Mouse (Mus musculus): Measurements from ENCODE around the gene Lmln.
"Not testable (repeated sequence)": the region's sequence is repeated elsewhere in the genome, so short reads cannot be mapped to it uniquely, and the experiment has no call there.

Lmln gene

DNA sequence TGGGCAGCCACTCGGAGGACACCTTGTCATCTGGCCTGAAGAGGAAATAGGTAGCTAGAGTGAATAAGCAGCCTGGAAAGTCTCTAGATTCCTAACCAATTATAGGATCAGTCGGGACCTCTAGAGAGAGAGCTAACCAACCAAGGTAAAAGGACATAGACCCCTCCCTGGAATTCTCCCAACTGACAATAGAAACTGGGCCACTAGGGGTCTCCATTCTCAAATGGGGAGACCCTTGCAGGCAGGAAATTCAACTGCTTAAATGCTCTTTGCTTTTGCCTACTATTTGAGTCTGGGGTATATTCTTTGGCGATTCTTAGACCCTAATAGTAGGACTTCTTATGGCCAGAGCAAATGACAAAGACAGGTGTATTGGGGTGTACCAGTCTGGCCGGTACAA is 72.8 kb downstream of the Lmln start:
- peak; percentile 11 for DNase-seq (ENCODE audit: extremely low spot score)

DNA sequence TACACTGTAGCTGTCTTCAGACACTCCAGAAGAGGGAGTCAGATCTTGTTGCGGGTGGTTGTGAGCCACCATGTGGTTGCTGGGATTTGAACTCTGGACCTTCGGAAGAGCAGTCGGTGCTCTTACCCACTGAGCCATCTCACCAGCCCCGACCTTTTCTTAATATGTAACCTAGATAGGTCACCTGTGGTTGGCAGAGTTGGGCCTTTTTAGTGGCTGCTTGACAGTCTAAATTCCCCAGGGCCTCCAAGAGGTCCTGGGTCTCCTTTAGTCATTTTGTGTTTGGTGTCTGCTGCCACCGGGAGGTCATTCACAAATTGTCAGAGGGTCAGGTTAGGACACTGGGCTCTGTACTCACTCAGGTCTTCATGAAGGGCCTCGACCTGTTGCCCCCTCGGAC is 76.7 kb downstream of the Lmln start:
- DNase-seq (ENCODE audit: extremely low spot score) = not testable (repeated sequence)

DNA sequence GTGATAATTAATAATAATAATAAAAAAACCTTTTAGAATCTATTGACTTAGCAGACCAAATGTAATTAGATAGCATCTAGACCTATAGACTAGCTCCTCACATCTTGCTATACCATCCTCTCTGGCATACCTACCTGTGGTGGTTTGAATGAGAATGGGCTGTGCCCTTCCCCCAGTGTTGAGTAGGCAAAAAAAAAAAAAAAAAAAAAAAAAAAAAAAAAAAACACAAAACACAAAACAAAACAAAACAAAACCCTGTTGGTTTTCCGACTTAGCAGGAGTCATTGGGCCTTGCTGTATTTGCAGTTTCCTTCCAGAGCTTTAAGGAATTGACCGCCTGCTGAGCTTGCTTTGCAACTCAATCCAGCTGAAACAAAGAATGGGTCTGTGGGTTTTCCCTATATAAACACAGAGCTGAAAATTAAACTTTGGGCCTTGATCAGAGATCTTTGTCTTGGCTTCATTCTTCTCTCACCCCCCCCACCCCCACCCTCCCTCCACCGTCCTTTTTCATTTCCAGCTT is 79.5 kb downstream of the Lmln start:
- no peak for DNase-seq (ENCODE audit: extremely low spot score)

DNA sequence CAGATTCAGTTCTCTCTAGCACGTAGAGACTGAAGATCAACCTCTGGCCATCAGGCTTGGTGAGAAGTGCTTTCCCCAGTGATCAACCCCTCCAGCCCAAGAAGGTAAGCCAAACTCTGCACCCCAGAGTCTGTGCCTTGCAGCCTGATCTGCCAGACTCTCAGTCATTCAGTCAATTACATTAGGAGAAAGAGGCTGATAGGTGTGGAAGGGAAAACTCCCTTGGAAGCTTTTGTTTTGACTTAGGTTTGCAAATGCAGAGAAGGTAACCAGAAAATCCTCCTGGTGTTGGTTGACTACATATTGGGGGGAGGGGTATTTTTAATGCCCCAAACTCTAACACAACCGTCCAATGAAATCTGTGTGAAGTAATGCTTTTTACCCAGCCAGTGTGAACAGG is 81.1 kb downstream of the Lmln start:
- no peak for DNase-seq (ENCODE audit: extremely low spot score)

DNA sequence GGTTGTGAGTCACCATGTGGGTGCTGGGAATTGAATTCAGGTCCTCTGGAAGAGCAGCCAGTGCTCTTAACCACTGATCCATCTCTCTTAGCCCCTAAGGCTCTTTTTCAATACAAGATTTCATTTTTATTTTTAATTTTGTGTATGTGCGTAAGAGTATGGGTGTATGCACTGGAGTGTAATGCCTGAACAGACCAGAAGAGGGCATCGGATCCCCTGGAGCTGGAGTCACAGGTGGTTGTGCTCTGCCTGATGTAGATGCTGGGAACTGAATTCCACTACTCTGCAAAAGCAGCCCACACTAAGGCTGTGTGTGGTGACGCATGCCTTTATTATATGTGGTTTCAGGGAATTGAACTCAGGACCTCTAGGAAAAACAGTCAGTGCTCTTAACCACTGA is 83.9 kb downstream of the Lmln start:
- DNase-seq (ENCODE audit: extremely low spot score) = no peak

DNA sequence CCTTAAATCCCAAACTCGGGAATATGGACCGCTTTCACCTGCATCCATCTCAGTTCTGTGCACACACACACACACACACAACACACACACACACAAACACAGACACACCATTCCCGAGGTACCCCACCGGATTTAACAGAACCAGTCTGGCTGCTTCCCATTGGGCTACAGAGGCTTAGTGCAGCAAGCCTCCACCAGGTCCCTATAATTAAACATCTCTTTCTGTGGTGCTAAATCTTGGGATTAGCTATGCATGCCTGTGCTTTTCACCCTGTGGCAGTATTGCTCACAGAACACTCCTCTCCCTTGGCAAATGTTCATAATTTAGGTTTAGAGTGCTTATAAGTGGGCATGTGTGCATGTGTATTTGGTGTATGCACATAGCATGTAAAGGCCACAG is 85.8 kb downstream of the Lmln start:
- DNase-seq (ENCODE audit: extremely low spot score) = no peak

DNA sequence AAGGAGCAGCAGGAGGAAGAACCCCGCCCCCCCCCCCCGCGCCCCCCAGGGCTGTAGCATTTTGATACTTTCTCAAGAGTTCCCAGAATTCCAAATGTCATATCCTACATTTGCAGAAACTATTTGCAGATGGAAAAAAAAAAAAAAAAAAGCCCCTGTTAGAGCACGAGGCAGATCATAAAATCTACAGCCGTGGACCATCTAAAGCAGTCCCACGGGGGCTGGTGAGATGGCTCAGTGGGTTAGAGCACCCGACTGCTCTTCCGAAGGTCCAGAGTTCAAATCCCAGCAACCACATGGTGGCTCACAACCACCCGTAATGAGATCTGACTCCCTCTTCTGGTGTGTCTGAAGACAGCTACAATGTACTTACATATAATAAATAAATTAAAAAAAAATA is 88.6 kb downstream of the Lmln start:
- not testable (repeated sequence) for DNase-seq (ENCODE audit: extremely low spot score)

DNA sequence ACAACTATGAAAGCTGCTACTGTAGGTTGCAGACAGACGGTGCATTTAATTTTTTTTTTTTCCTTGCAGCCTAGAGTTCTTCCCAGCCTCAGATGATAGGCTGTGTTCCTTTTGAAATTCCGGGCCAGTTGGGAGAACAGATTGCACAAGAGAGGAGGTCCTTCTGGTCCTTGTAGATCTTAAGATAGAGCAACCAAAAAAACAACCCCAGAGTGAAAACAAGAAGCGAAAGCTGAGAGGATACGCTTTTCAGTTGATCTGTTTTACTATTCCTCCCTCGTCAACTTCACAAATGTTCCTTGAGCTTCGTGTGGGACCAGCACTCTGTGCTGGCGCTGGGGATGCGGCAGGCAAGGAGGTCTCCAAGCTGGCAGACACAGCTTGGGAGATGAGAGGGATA is 89.2 kb downstream of the Lmln start:
- no peak for DNase-seq (ENCODE audit: extremely low spot score)

DNA sequence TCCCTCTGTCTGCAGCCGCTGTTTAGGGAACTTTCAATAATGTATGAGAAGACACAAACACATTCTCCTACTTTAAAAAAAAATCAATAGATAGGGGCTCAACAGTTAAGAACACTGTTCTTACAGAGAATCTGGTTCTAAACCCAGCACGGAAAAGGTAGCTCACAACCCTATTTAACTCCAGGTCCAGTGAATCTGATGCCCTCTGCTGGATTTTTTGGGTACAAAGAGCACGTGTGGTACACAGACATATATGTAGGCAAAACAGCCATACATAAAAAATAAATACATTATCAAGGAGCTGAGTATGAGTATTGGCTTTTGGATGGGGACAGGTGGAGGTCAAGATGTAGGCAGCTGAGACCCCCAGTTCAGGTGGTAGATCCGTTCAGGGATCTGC is 92.7 kb downstream of the Lmln start:
- DNase-seq (ENCODE audit: extremely low spot score) = peak; percentile 14

DNA sequence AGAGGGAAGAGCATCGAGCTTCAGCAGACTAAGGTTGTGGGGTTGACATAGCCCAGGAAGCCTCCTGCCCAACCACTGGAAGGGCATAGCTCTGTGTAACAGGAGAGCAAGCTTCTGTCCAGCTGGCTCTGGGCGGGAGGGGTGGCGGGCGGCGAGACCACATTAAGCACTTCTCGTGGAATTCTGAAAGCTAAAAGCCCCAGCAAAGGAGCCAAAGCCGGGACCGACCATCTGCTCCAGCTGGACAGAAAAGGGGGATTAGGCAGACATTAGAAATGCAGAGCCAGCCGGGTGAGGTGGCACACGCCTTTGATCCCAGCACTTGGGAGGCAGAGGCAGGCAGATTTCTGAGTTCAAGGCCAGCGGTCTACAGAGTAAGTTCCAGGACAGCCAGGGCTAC is 95.7 kb downstream of the Lmln start:
- no peak for DNase-seq (ENCODE audit: extremely low spot score)

DNA sequence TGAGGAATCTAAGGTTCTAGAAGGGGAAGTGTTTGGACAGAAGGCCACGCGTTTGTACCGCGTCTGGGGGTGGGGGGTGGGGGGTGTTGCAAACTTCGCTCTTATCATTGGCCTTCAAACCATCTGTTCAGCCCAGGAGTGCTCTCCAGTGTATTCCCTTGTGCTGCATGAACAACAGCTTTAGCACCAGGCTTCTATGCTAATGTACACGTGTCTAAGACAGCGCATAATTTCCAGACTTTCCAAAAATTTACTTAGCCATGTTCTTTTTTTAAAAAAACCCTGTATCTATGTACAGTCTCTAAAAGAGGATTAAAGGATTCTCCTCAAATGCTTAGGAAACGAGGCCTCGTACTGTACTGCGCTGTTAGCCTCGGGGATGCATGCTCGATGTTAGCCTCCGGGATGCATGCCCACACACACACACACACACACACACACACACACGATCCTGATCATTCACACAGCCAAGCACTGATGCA is 96.3 kb downstream of the Lmln start:
- no peak for DNase-seq (ENCODE audit: extremely low spot score)

DNA sequence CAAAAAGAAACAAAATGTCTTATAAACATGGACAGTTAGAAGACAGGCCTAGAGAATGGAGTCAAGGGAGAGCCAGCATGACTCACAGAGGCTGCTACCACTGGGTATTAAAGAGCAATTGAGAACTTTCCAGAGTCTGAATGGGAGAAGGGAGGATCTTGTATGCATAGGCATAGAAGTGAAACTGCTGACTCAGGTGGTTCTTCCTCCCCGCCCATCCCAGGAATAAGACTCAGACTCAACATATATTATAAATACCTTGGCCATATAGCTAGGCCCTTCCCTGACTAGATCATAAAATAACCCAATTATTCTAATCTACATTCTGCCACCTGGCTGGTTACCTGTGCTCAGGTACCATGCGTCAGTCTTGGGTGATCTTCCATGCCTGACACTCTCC is 97.0 kb downstream of the Lmln start:
- DNase-seq (ENCODE audit: extremely low spot score) = no peak

DNA sequence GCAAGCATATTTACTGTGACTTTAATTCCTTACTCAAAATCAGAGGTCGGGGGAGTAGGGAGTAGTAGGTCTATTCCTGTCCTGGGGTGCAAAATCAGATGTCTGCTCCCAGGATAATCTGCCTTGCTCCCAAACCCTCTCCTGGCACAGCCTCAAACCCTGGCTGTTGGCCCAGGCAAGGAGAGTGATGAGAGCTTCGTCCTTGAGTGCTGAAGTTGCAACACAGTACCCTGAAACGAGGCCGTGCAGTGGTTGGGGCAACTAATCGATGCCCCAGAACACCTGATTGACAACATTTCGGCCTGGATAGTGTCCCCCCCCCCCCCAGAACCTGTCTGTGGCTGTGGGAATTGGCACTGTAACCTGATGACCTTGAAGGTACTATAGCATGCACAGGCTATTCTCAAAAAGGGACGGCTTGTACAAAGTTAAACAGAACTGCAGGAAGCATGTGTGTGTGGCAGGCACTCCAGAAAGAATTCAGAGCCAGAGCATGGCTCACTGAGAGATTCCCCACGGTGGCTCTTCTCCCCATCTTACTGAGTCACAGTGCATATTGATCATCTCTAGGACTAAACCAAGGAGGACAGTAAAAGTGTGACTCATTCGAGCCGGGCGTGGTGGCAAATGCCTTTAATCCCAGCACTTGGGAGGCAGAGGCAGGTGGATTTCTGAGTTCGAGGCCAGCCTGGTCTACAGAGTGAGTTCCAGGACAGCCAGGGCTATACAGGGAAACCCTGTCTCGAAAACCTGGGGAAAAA is 101.2 kb downstream of the Lmln start:
- DNase-seq (ENCODE audit: extremely low spot score) = no peak

DNA sequence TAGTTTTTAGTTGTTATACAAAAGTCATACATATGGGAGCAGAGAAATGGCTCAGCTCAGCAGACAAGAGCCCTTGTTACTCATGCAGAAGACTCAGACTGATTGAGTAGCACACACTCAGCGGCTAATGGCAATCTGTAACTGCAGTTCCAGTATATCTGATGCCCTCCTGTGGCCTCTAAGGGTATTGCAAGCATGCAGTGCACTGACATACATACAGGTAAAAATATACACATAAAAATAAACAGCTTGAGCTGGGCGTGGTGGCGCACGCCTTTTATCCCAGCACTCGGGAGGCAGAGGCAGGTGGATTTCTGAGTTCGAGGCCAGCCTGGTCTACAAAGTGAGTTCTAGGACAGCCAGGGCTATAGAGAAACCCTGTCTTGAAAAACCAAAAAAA is 104.0 kb downstream of the Lmln start:
- peak; percentile 31 for DNase-seq (ENCODE audit: extremely low spot score)

DNA sequence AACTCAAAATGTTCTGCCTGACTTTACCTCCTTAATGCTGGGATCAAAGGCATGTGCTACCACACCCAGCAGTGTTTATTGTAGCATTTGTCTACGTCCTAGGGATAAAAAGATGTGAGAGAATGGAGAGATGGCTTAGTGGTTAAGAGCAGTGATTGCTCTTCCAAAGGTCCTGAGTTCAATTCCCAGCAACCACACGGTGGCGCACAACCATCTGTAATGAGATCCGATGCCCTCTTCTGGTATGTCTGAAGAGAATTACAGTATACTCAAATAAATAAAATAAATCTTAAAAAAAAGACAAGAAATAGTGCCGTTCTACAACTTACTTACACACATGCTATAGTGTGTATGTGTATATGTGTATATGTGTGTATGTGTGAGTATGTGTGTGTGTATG is 105.2 kb downstream of the Lmln start:
- no peak for DNase-seq (ENCODE audit: extremely low spot score)

DNA sequence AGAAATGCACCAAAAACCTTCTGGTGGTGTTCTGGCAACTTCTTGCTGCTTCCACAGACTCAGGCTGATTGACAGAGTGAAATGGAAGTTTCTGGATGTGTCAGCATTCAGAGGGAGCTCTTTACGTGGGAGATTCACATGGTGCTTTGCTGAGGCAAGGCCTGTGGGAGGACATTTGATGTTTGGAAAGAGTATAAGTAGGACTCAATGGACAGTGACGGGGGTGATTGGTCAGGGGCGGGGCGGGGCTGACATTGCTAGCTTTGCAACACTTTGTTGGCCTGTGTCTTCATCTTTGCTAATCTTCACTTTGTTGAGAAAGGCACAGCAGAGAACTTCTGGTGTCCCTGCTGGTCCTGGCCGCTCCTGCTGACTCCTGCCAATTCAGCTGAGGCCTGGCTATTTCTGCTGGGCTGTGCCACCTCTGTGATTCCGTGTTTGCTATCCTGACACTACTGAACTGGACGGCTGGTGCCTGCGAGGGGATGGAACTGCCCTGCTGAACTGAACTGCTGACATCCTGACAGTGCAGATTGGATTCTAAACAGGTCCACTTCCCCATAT is 107.2 kb downstream of the Lmln start:
- no peak for DNase-seq (ENCODE audit: extremely low spot score)

DNA sequence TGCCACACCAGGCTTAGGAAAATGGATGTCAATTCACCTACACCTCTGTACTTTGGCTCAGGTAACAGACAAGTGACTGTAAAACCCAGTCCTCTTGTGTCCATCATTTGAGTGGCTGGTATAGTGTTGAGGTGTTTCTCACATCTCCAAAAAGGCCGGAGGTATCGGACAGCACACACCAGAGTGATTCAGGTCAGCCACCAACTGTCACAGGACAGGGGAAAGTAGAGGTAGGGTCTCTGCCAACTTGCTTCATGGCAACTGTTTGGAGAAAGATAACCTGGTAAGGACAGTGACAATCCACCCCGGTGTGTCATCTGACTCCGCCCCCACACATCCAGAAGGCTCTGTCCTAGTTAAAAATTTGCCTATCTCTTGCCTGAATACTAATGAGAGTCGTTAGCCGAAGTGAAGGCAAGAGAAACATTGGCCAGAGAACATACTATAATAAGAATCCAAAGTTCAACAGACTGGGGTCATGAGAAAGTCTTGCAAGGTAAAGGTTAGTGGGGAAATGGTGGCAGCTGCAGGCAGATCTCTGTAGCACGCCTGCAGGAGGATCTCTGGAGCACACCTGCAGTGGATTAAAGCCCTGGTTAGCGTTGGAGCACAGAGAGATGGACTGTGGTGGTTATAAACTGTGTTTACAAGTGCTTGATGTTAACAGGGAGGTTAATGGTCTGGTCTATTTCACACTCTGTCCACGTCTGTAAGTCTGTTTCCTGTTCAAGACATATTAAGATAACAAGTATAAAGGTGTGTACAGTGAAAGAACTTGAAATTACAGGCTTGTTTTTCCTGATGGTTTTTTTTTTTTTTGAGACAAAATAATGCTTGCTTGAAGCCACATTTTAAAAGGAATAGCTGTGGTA is 108.6 kb downstream of the Lmln start:
- DNase-seq (ENCODE audit: extremely low spot score) = no peak

DNA sequence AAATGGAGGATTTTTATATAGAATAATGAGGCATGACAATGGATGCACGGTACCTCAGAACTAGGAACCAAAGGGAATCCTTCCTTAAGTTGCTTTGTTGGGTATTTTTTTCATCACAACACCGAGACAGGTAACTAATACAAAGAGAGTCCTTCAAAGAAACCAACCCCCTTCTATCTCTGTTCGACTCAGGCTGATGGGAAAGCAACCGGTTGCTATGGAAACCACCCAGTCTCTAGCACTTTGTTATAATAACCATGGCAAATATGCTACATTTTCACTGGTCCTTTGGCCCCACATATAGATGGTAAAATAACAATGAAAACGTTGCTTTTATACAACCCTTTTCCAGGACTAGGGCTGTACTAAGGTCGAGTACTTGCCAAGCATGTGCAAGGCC is 109.5 kb downstream of the Lmln start:
- DNase-seq (ENCODE audit: extremely low spot score) = no peak

DNA sequence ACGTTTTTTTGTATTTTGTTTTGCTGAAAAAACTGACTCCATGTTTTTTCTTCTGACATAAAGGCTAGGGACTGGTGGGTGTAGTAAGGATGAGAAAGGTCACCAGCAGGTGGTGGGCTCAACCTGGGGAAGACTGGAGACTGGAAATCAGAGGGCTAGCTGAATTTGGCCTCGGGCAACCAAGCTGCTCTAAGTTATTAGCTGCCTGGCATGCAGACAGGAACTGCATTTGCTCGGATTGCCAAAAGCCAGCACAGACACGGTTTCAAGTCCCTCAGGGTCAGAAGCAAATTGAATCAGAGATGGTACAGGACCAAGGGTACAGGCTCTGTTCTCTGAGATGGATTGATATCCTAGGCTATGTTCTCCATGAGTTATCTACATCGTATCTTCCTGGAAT is 110.8 kb downstream of the Lmln start:
- DNase-seq (ENCODE audit: extremely low spot score) = no peak

DNA sequence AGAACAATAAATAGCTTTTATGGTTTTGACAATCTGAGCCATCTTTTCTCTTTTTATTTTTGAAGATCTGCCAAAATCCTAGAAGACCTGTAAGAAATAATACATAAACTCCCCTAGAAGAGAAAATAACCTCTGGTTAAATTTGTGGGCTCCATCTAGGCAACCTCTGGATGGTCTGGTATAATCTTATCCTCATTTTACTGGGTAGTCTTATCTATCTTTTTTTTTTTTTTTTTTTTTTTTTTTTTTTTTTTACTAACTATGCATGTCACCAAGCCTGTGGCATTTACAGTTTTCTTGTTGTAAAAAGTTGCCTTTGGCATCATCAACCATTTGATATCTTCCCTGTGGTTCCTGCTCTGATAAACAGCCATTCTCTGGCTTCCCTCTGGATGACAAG is 112.4 kb downstream of the Lmln start:
- DNase-seq (ENCODE audit: extremely low spot score) = no peak

DNA sequence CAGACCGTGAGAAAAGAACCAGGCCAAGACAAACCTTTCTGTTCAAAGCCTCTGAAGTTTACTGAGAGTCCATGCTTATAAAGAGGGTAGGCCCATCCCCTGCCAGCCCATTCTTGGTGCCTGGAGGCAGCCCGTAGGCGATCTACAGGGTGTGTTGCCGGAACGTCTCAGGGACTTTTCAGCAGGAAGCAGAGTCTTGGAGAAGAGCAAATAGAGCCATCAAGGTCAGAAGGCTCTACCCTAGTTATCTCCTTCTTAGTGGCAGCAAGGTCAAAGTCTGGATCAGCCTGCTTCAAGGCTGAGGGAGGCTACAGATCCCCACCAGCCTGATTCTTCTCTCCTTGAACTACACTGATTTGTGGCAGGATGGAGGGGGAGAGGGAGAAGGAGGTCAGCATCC is 114.5 kb downstream of the Lmln start:
- not testable (repeated sequence) for DNase-seq (ENCODE audit: extremely low spot score)
